Mouse (Mus musculus) C2C12 (cell line): ENCODE measurements at regions not wholly inside any gene's neighbourhood (a gene's known extent, or its start where the extent isn't known, plus 50 kb on each side); places are given as distances from the start of the nearest gene placed in this dataset.

Source experiments
- H3K27me3 ChIP-seq: one replicate; pipeline ENCODE4 v1.6.1; 2011; ENCODE audit not compliant: control insufficient read depth, insufficient read depth, insufficient read length
- H3K36me3 ChIP-seq: one replicate; pipeline ENCODE4 v1.6.1; 2011; ENCODE audit not compliant: control insufficient read depth, insufficient read depth
- H3K4me3 ChIP-seq: one replicate; pipeline ENCODE4 v1.5.1; 2011; ENCODE audit warnings: mild to moderate bottlenecking, control low read depth; ENCODE audit not compliant: poor library complexity, insufficient read depth, severe bottlenecking
- H3K79me2 ChIP-seq: one replicate; pipeline ENCODE4 v1.6.1; 2011; ENCODE audit not compliant: control insufficient read depth, insufficient read depth
- H3K79me3 ChIP-seq: one replicate; pipeline ENCODE4 v1.6.1; 2011; ENCODE audit warnings: low read depth, control low read depth
- H3ac ChIP-seq: one replicate; pipeline ENCODE3; 2011; ENCODE audit warnings: low read depth; ENCODE audit not compliant: control insufficient read depth, insufficient read length
- CEBPB ChIP-seq: IDR thresholded peaks from one replicate; pipeline ENCODE4 v1.6.1; 2011; ENCODE audit warnings: low read depth, mild to moderate bottlenecking, control low read depth, moderate library complexity
- CTCF ChIP-seq: IDR thresholded peaks from one replicate; pipeline ENCODE4 v1.5.1; 2011; ENCODE audit not compliant: control insufficient read depth, insufficient read depth, insufficient read length
- FOSL1 ChIP-seq: IDR thresholded peaks from one replicate; pipeline ENCODE4 v1.8.0; 2011; ENCODE audit warnings: mild to moderate bottlenecking, low read length; ENCODE audit not compliant: poor library complexity, insufficient read depth, severe bottlenecking
- MAX ChIP-seq: IDR thresholded peaks from one replicate; pipeline ENCODE4 v1.6.1; 2011; ENCODE audit warnings: mild to moderate bottlenecking, control low read depth
- MYOD1 ChIP-seq: IDR thresholded peaks from one replicate; pipeline ENCODE4 v1.6.1; 2011; ENCODE audit warnings: low read depth; ENCODE audit not compliant: control insufficient read depth, insufficient read length
- MYOG ChIP-seq: IDR thresholded peaks from one replicate; pipeline ENCODE4 v1.6.1; 2011; ENCODE audit not compliant: control insufficient read depth, insufficient read length; ENCODE audit errors: extremely low read depth
- USF1 ChIP-seq: IDR thresholded peaks from one replicate; pipeline ENCODE4 v1.6.1; 2011; ENCODE audit warnings: low read depth, mild to moderate bottlenecking, control low read depth, moderate library complexity

DNA sequence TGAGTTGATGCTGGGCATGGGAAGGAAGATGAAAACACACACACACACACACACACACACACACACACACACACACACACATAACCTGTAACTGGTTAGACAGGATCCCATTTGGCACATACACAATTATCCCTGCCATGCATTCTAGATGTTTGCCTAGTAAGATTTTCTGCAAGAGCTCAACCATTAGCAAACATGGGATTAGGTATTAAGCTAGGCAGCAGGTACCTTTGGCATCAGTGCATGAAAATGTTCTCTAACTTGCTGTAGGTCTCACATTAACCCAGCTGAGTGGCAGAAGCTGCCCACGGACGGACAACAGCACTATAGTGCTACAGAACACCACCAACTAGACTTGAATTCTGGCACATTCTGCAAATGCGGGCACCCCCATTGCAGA, 413.8 kb upstream of the Tmpo start:
- Histone ChIP-seq H3K36me3 (no peaks in the 10 kb centered on the region), H3K27me3 (peaks cover 6% of the 10 kb centered on the region), H3K79me2 (no peaks in the 10 kb centered on the region), H3K79me3 (no peaks in the 10 kb centered on the region), H3ac (no peak overlapping the region), H3K4me3 (no peak overlapping the region)
- no peak for TF ChIP-seq CTCF
- TF ChIP-seq FOSL1 = no peak
- TF ChIP-seq CEBPB = no peak
- no peak for TF ChIP-seq MYOD1
- TF ChIP-seq USF1 = no peak
- TF ChIP-seq MAX = no peak

DNA sequence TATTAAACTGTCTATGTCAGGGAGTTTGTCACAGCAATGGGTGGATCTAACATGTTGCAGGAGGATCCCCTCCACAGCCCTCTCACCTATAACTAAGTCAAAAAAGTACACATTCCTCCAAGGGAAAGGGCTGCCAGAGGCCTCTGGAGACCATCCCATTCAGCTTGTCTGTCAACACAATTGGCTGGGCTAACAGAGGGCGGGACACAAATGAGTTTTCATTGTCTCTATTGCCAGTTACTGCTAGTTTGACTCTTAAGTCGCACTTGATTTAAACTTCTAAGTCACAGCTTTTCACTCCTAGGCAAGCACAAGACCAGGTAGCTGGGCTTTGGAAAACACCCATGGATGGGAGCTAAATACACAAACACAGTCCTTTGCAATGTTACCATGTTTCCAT, 412.3 kb upstream of the Tmpo start:
- Histone ChIP-seq H3K79me2 (no peaks in the 10 kb centered on the region), H3K79me3 (no peaks in the 10 kb centered on the region), H3K27me3 (peaks cover 6% of the 10 kb centered on the region), H3K4me3 (no peak overlapping the region), H3K36me3 (no peaks in the 10 kb centered on the region), H3ac (no peak overlapping the region)
- no peak for TF ChIP-seq MAX
- TF ChIP-seq FOSL1 = no peak
- no peak for TF ChIP-seq CTCF
- no peak for TF ChIP-seq USF1
- TF ChIP-seq MYOG = no peak
- no peak for TF ChIP-seq MYOD1
- no peak for TF ChIP-seq CEBPB

DNA sequence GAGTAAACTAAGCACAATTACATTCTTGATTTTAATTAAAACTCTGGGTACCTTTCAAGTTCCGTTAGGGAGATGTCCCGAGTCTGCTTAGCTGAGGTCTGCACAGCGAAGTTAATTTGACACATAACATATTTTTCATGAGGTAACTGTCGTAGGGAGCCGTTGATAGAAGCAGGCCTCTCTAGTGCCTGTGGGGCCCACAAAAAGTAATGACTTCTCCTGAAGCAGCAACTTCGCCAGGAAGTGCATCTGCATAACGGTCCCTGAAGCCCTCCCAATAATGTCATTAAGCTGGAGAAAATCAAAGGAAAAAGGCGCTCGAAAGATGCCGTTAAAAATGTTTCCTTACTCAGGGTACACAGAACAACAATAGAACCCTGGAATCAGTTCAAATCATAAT, 410.7 kb upstream of the Tmpo start:
- H3K79me2 ChIP-seq = no peaks in the 10 kb centered on the region
- TF ChIP-seq USF1 = no peak
- no peak for TF ChIP-seq MYOD1
- TF ChIP-seq MYOG = no peak
- TF ChIP-seq CEBPB = no peak
- no peak for TF ChIP-seq FOSL1
- no peak for TF ChIP-seq CTCF
- no peak for TF ChIP-seq MAX
- no peak overlapping the region for H3ac ChIP-seq
- peaks cover 6% of the 10 kb centered on the region for H3K27me3 ChIP-seq
- H3K36me3 ChIP-seq = no peaks in the 10 kb centered on the region
- no peaks in the 10 kb centered on the region for H3K79me3 ChIP-seq
- H3K4me3 ChIP-seq = no peak overlapping the region

DNA sequence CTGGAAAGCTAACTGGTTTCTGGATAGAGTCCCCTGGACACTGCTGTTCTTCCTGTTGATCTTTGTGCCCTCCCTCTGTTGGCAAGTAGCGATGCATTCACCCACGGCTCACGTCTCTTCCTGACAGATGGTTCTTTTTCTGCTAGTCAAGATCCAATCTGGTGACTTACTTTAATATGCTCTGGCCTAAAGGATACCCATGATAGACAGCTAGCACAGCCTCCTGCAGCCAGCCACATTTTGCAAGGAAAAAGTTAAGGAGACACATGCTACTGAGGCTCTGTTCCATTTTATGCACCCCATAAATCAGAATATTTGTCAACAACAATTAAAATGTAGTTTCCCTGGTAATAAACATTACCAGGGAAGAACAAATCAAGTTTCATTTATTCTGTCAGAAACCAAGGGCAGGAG, 410.3 kb upstream of the Tmpo start:
- no peaks in the 10 kb centered on the region for H3K36me3 ChIP-seq
- H3K79me2 ChIP-seq = no peaks in the 10 kb centered on the region
- TF ChIP-seq MAX (no peak), USF1 (no peak), CTCF (no peak), MYOG (no peak), FOSL1 (no peak), MYOD1 (no peak), CEBPB (no peak)
- peaks cover 6% of the 10 kb centered on the region for H3K27me3 ChIP-seq
- no peaks in the 10 kb centered on the region for H3K79me3 ChIP-seq
- H3K4me3 ChIP-seq = no peak overlapping the region
- H3ac ChIP-seq = no peak overlapping the region

DNA sequence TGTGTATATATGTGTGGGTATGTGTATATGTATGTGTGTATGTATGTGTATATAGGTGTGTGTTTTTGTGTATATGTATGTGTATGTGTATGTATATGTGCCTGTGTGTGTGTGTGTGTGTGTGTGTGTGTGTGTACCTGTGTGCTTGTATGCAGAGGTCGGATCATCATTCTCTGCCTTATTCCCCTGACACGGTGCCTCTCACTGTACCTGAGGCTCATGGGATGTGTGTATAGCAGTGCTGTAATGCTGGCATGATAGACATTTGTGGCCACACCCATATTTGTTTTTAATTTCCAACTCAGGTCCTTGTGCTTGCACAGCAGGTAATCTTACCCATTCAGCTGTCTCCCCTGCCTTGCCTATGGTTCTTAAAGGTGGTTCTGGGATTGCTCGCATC, 402.1 kb upstream of the Tmpo start:
- Histone ChIP-seq H3K36me3 (no peaks in the 10 kb centered on the region), H3K79me3 (no peaks in the 10 kb centered on the region), H3ac (no peak overlapping the region), H3K4me3 (no peak overlapping the region), H3K27me3 (no peaks in the 10 kb centered on the region), H3K79me2 (no peaks in the 10 kb centered on the region)
- TF ChIP-seq MAX = no peak
- TF ChIP-seq CEBPB = no peak
- no peak for TF ChIP-seq FOSL1
- TF ChIP-seq MYOG = no peak
- TF ChIP-seq MYOD1 = no peak
- no peak for TF ChIP-seq USF1
- TF ChIP-seq CTCF = no peak

DNA sequence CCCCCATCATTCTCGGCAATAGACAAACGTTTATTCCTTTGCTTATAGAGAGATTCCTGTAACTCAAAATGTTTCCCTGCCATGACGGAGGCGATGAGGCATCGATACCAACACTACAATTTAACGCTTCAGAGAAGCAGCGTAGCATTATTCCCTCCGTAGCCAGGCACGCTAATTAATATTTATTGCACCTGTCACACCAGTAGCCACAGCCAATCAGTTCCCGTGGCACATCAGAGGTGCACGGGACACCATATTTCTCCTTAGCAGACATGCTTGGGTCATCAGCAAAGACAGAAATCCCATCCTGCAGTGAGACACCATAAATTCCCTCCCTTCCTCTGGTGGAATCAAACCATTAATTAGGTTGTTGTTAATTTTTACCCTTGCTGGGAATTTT, 399.8 kb upstream of the Tmpo start:
- no peaks in the 10 kb centered on the region for H3K79me3 ChIP-seq
- no peak overlapping the region for H3K4me3 ChIP-seq

More for the DNA sequence above, 399.8 kb upstream of the Tmpo start:
- Histone ChIP-seq H3K79me2 (no peaks in the 10 kb centered on the region), H3K36me3 (no peaks in the 10 kb centered on the region), H3K27me3 (no peaks in the 10 kb centered on the region), H3ac (no peak overlapping the region)
- TF ChIP-seq CEBPB (no peak), MYOD1 (no peak), USF1 (no peak), MAX (no peak), MYOG (no peak), CTCF (no peak), FOSL1 (no peak)
